Mouse (Mus musculus) CH12.LX (cell line): Measurements from ENCODE around the gene Ap2a2. TPM values are rescaled to one million over a fixed set of nuclear protein-coding genes. Genes with fewer than 3 reads are reported as not detected.
A peak's percentile ranks its signal among the peaks of the same experiment; 100 is the strongest.

Experiments
- DNase-seq: peaks from one replicate; pipeline ENCODE4 v3.0.0-alpha.2; 2013; ENCODE audit errors: extremely low read depth
- H3K27ac ChIP-seq: 2 replicates; pipeline ENCODE4 v1.5.1; 2012; ENCODE audit warnings: low read depth, mild to moderate bottlenecking, control low read depth, moderate library complexity; ENCODE audit not compliant: insufficient read depth
- H3K27me3 ChIP-seq: replicated peaks from 2 replicates; pipeline ENCODE3; 2012; ENCODE audit warnings: inconsistent platforms
- H3K36me3 ChIP-seq, 2 experiments: replicated peaks in 1 of 2; 2 replicates each; pipeline versions ENCODE3 to v1.6.1; 2012; ENCODE audit warnings: inconsistent platforms in 1 of 2, low read length in 1 of 2, mild to moderate bottlenecking in 1 of 2, mixed read lengths in 1 of 2, moderate library complexity in 1 of 2; ENCODE audit not compliant: control insufficient read depth in 1 of 2, insufficient read depth in 1 of 2
- H3K4me1 ChIP-seq, 2 experiments: 2 replicates each; pipeline ENCODE4 v1.6.1; 2012; ENCODE audit warnings: inconsistent platforms in 1 of 2, moderate library complexity in 1 of 2; ENCODE audit not compliant: insufficient read depth in 2 of 2, control insufficient read depth in 1 of 2
- H3K4me2 ChIP-seq: 2 replicates; pipeline ENCODE4 v1.6.1; 2012; ENCODE audit warnings: low read depth, mild to moderate bottlenecking, control low read depth; ENCODE audit not compliant: poor library complexity, insufficient read depth, severe bottlenecking
- H3K4me3 ChIP-seq, 3 experiments: fragments of 150-350 bp in 1 of 3; sonication (generic) in 1 of 3; replicated peaks in 1 of 3; 2 replicates each; pipeline versions ENCODE3 to v1.5.1; 2011 to 2012; ENCODE audit warnings: low read depth in 2 of 3, low read length in 2 of 3, mild to moderate bottlenecking in 2 of 3, moderate library complexity in 2 of 3, control low read depth in 1 of 3, improper control_type of control experiment in 1 of 3, inconsistent platforms in 1 of 3, mixed read lengths in 1 of 3; ENCODE audit not compliant: poor library complexity in 1 of 3
- H3K79me2 ChIP-seq: replicated peaks from 2 replicates; pipeline ENCODE4 v1.6.1; 2012; ENCODE audit warnings: mild to moderate bottlenecking, moderate library complexity; ENCODE audit not compliant: control insufficient read depth, poor library complexity, insufficient read depth, severe bottlenecking; ENCODE audit errors: extremely low read depth
- H3K9ac ChIP-seq: 2 replicates; pipeline ENCODE4 v1.6.1; 2012; ENCODE audit warnings: low read depth, mild to moderate bottlenecking, control low read depth, moderate library complexity; ENCODE audit not compliant: insufficient read depth
- H3K9me3 ChIP-seq: replicated peaks from 2 replicates; pipeline ENCODE3; 2012; ENCODE audit warnings: low read length, inconsistent platforms, mixed read lengths
- BHLHE40 ChIP-seq: IDR thresholded peaks from 2 replicates; pipeline ENCODE4 v1.6.1; 2011; ENCODE audit warnings: mild to moderate bottlenecking, low read depth, low read length, improper control_type of control experiment
- CHD2 ChIP-seq: IDR thresholded peaks from 2 replicates; pipeline ENCODE4 v1.6.1; 2011; ENCODE audit warnings: low read length, improper control_type of control experiment
- E2F4 ChIP-seq: IDR thresholded peaks from 2 replicates; pipeline ENCODE4 v1.6.1; 2011; ENCODE audit warnings: low read depth, low read length, improper control_type of control experiment; ENCODE audit not compliant: insufficient replicate concordance
- ELF1 ChIP-seq: IDR thresholded peaks from 2 replicates; pipeline ENCODE4 v1.6.1; 2014; ENCODE audit warnings: low read depth, mild to moderate bottlenecking, inconsistent platforms, low read length, improper control_type of control experiment
- ETS1 ChIP-seq: conservative IDR thresholded peaks from 2 replicates; pipeline ENCODE4 v1.6.1; 2012; ENCODE audit warnings: low read depth, mild to moderate bottlenecking, inconsistent platforms, low read length, improper control_type of control experiment, moderate library complexity
- GABPA ChIP-seq: IDR thresholded peaks from 2 replicates; pipeline ENCODE4 v1.6.1; 2012; ENCODE audit warnings: low read depth, low read length, improper control_type of control experiment, inconsistent platforms; ENCODE audit not compliant: insufficient replicate concordance
- IRF4 ChIP-seq: IDR thresholded peaks from 2 replicates; pipeline ENCODE4 v1.6.1; 2014; ENCODE audit warnings: low read depth, mild to moderate bottlenecking, inconsistent platforms, low read length, improper control_type of control experiment
- MAZ ChIP-seq: IDR thresholded peaks from 2 replicates; pipeline ENCODE4 v1.6.1; 2012; ENCODE audit warnings: low read depth, mild to moderate bottlenecking, inconsistent platforms, low read length, improper control_type of control experiment, moderate library complexity
- MEF2A ChIP-seq: IDR thresholded peaks from 2 replicates; pipeline ENCODE4 v1.6.1; 2014; ENCODE audit warnings: low read depth, mild to moderate bottlenecking, inconsistent platforms, low read length, improper control_type of control experiment, borderline replicate concordance
- MXI1 ChIP-seq: IDR thresholded peaks from 2 replicates; pipeline ENCODE4 v1.6.1; 2011; ENCODE audit warnings: mild to moderate bottlenecking, low read depth, low read length, improper control_type of control experiment
- MYC ChIP-seq: IDR thresholded peaks from 2 replicates; pipeline ENCODE4 v1.6.1; 2011; ENCODE audit warnings: low read depth, mild to moderate bottlenecking, improper control_type of control experiment, low read length
- NELFE ChIP-seq: IDR thresholded peaks from 2 replicates; pipeline ENCODE4 v1.6.1; 2011; ENCODE audit warnings: low read depth, low read length, improper control_type of control experiment
- NRF1 ChIP-seq: IDR thresholded peaks from 2 replicates; pipeline ENCODE4 v1.6.1; 2014; ENCODE audit warnings: low read depth, mild to moderate bottlenecking, inconsistent platforms, low read length, improper control_type of control experiment, moderate library complexity
- PAX5 ChIP-seq: IDR thresholded peaks from 2 replicates; pipeline ENCODE4 v1.6.1; 2012; ENCODE audit warnings: low read length, inconsistent platforms, mixed read lengths
- POLR2A ChIP-seq: IDR thresholded peaks from 2 replicates; pipeline ENCODE4 v1.6.1; 2011; ENCODE audit warnings: low read depth, mild to moderate bottlenecking, improper control_type of control experiment, low read length
- SIN3A ChIP-seq: IDR thresholded peaks from 2 replicates; pipeline ENCODE4 v1.6.1; 2012; ENCODE audit warnings: low read length, improper control_type of control experiment, inconsistent platforms
- SMC3 ChIP-seq: IDR thresholded peaks from 2 replicates; pipeline ENCODE4 v1.6.1; 2011; ENCODE audit warnings: low read depth, low read length, improper control_type of control experiment
- TCF12 ChIP-seq: IDR thresholded peaks from 2 replicates; pipeline ENCODE4 v1.6.1; 2014; ENCODE audit warnings: low read depth, mild to moderate bottlenecking, inconsistent platforms, low read length, improper control_type of control experiment
- UBTF ChIP-seq: IDR thresholded peaks from 2 replicates; pipeline ENCODE4 v1.6.1; 2012; ENCODE audit warnings: low read depth, mild to moderate bottlenecking, inconsistent platforms, low read length, improper control_type of control experiment, moderate library complexity
- ZKSCAN1 ChIP-seq: IDR thresholded peaks from 2 replicates; pipeline ENCODE4 v1.6.1; 2012; ENCODE audit warnings: low read depth, inconsistent platforms, low read length, improper control_type of control experiment, borderline replicate concordance
- ZMIZ1 ChIP-seq: IDR thresholded peaks from 2 replicates; pipeline ENCODE4 v1.6.1; 2012; ENCODE audit warnings: low read depth, mild to moderate bottlenecking, inconsistent platforms, low read length, improper control_type of control experiment
- dilution Hi-C: fragments of 300-500 bp; cut with MboI; formaldehyde crosslinking; loops from 2 replicates; pipeline ENCODE4 v1.14.3; 2020; ENCODE audit warnings: low sequenced_read_pairs; ENCODE audit not compliant: extremely low pct_unique_long_range_greater_than_20kb, extremely low pct_ligation_motif_present
- in situ Hi-C: fragments of 300-500 bp; cut with MboI; formaldehyde crosslinking; loops from 3 replicates; pipeline ENCODE4 v1.14.3; 2019; ENCODE audit warnings: low sequenced_read_pairs, low pct_ligation_motif_present, low pct_unique_long_range_greater_than_20kb, mixed read lengths
- polyA plus RNA-seq: library from polyadenylated mRNA; unstranded; fragments of >175 nt; gene quantifications from 2 replicates; pipeline ENCODE4 v1.2.1, GENCODE M21; 2012; ENCODE audit warnings: low read depth; ENCODE audit not compliant: insufficient read length
- total RNA-seq, 2 experiments: library from RNA; depleted of rRNA; stranded (reverse); fragments of 300-350 nt in 1 of 2; fragments of >200 nt in 1 of 2; gene quantifications; 2 replicates each; pipeline ENCODE4 v1.2.3; 2012 to 2014

The Ap2a2 gene
- 44.5 and 50.7 TPM in 2 replicates for total RNA-seq (2012; rRNA removed)
- total RNA-seq (2014; rRNA removed), result 30.0 and 31.6 TPM in 2 replicates
- polyA plus RNA-seq, result 36.6 and 43.1 TPM in 2 replicates

GRCm38 (mm10) chr7:141561682-141562391 lies at the start of gene Ap2a2:
TSS of gene Ap2a2 (plus strand) at chr7:141562173.
- TF ChIP-seq E2F4 (no peak), MEF2A (0 out of 2 replicates have a peak, but pooled peaks have one; percentile 9), SMC3 (no peak), GABPA (no peak), SIN3A (peak; percentile 58; the same call in 1 of the 2 replicates), ZKSCAN1 (no peak), UBTF (0 out of 2 replicates have a peak, but pooled peaks have one; percentile 75), IRF4 (no peak), ELF1 (peak; percentile 19; the same call in 1 of the 2 replicates), MAZ (peak; percentile 65), MYC (no peak), NRF1 (peak; percentile 86), ZMIZ1 (peak; percentile 64; the same call in 1 of the 2 replicates), BHLHE40 (peak; percentile 40; the same call in 1 of the 2 replicates), TCF12 (peak; percentile 67; the same call in 1 of the 2 replicates), POLR2A (peak; percentile 85), NELFE (peak; percentile 74), ETS1 (peak; percentile 18; the same call in 1 of the 2 replicates), PAX5 (no peak), MXI1 (peak; percentile 79), CHD2 (peak; percentile 76)
- TF ChIP-seq, all 38 proteins: peak for 14
- Histone ChIP-seq H3K36me3 (peaks cover 0 to 16% of the 10 kb centered on the region in 2 experiments), H3K4me3 (peak within 1 kb of the TSS; percentile 73 to 85 (median 77)), H3K9ac (peak within 1 kb of the TSS; percentile 83), H3K4me1 (peaks cover 6 to 58% of the 10 kb centered on the region in 2 experiments), H3K27me3 (no peaks in the 10 kb centered on the region), H3K27ac (no peak within 1 kb of the TSS), H3K9me3 (no peaks in the 10 kb centered on the region), H3K4me2 (peak within 1 kb of the TSS; percentile 71), H3K79me2 (peaks cover 9% of the 10 kb centered on the region)
- dilution Hi-C loops (no loop called here), in situ Hi-C loops (no loop called here)
- DNase-seq, result peak; percentile 88
